Mouse (Mus musculus): ENCODE data around the gene Herc1. TPM values are rescaled to one million over a fixed set of nuclear protein-coding genes. Genes with fewer than 3 reads are reported as not detected.

The Herc1 gene
- total and polyA plus RNA-seq, 2 experiments = 5.6 to 30.9 TPM

DNA sequence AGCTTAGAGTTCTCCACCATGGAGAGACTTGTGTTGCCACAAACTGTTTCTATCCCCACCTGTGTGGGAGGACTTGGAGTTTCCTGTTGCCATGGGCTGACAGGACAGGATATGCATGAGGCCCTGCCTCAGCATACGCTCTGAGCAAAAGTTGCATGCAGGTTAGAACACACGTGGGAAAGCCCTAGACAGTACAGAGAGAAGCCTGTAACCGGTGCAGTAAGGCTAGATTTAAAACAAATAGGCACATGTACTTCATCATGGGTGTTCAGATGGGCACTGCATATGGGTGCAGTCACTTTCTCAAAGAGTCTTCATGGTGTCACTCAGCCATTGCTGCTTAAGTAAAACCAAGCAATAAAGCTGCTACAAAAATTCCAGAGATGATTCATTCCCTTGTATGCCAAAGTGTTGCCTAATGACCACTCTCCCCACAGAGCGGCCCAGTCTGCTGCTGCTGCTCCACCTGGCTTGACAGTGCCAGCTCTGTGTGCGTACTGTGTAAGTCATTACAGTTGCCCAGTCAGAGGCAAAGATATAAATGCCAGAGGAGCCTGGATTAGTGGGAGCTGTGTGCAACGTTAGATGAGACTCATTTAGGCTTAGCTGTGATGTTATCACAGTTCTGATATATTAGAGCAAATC, 166.2 kb downstream of the Herc1 start:
- peaks cover 9% of the 10 kb centered on the region for H3K4me1 ChIP-seq (ENCODE audit: control insufficient read depth, insufficient read depth, low read length)
- no peak overlapping the region for H3K27ac ChIP-seq (replicated peaks; ENCODE audit: insufficient read depth, low read depth, low read length)
- WGBS = 70% methylated on average over 6 of the region's 6 CpGs
- TF ChIP-seq CTCF (IDR thresholded peaks at IDR 0.05; ENCODE audit: low read depth, low read length) = no peak
- H3K9ac ChIP-seq (ENCODE audit: low read depth, low read length) = no peak overlapping the region
- H3K36me3 ChIP-seq (ENCODE audit: control insufficient read depth, insufficient read depth, low read length) = peaks cover 41% of the 10 kb centered on the region
- DNase-seq (ENCODE audit: extremely low read depth, low read depth, low spot score) = no peak
- H3K27me3 ChIP-seq (ENCODE audit: control insufficient read depth, insufficient read depth, low read length) = no peaks in the 10 kb centered on the region
- H3K79me2 ChIP-seq (ENCODE audit: control insufficient read depth, insufficient read depth, low read length) = no peaks in the 10 kb centered on the region
- H3K4me3 ChIP-seq (ENCODE audit: insufficient read depth, low read depth, low read length) = no peak overlapping the region

DNA sequence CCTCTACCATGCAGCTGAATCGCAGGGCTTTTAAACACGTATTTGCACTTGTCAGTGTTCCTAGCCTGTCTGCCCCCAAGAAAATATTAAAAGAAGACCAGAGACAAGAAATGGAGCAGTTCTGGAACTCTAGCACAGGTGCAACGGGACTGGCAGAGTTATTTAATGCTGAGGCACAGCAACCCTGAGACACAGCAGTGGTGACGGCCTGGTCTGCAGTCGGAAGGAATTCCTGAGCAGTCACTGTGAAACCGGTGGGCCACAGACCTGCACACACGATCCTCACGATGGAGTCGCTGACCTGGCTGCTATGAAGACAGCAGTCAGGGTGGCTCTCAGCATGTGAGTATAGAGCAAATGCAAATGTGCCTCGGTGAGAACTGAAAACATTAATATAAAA, 167.5 kb downstream of the Herc1 start:
- no peak for DNase-seq (ENCODE audit: extremely low read depth, low read depth, low spot score)
- Histone ChIP-seq H3K4me1 (ENCODE audit: control insufficient read depth, insufficient read depth, low read length) (peaks cover 9% of the 10 kb centered on the region), H3K36me3 (ENCODE audit: control insufficient read depth, insufficient read depth, low read length) (peaks cover 47% of the 10 kb centered on the region), H3K9ac (ENCODE audit: low read depth, low read length) (no peak overlapping the region), H3K4me3 (ENCODE audit: insufficient read depth, low read depth, low read length) (no peak overlapping the region), H3K27ac (replicated peaks; ENCODE audit: insufficient read depth, low read depth, low read length) (no peak overlapping the region), H3K79me2 (ENCODE audit: control insufficient read depth, insufficient read depth, low read length) (no peaks in the 10 kb centered on the region), H3K27me3 (ENCODE audit: control insufficient read depth, insufficient read depth, low read length) (no peaks in the 10 kb centered on the region)
- 97% methylated on average over 10 of the region's 10 CpGs for WGBS
- TF ChIP-seq POLR2A (IDR thresholded peaks at IDR 0.05; ENCODE audit: extremely low read depth, insufficient read depth, low read length) (no peak), CTCF (IDR thresholded peaks at IDR 0.05; ENCODE audit: low read depth, low read length) (no peak)

DNA sequence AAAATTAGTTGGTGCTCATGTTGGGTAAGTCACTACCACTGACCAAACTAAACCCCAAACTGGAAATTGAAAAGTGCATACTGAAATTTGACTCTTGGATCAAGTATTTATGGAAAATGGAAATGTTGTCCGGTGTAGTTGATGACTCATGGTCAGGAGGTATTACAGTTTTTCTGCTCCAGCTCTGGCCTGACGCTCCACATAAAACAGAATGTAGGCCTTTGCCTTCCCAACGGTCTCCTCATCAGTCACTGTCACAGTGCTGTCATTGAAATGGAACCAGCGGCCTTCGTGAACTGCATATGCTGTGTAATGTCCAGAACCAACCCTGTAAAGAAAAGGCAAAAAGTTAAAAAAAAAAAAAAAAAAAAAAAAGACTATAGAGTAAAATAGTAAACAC, 168.0 kb downstream of the Herc1 start:
- H3K27me3 ChIP-seq (ENCODE audit: control insufficient read depth, insufficient read depth, low read length) = no peaks in the 10 kb centered on the region
- H3K27ac ChIP-seq (replicated peaks; ENCODE audit: insufficient read depth, low read depth, low read length) = no peak overlapping the region
- no peak for TF ChIP-seq POLR2A (IDR thresholded peaks at IDR 0.05; ENCODE audit: extremely low read depth, insufficient read depth, low read length)
- TF ChIP-seq CTCF (IDR thresholded peaks at IDR 0.05; ENCODE audit: low read depth, low read length) = no peak
- peaks cover 6% of the 10 kb centered on the region for H3K4me1 ChIP-seq (ENCODE audit: control insufficient read depth, insufficient read depth, low read length)
- 91% methylated on average over 5 of the region's 5 CpGs for WGBS
- H3K36me3 ChIP-seq (ENCODE audit: control insufficient read depth, insufficient read depth, low read length) = peaks cover 49% of the 10 kb centered on the region
- DNase-seq (ENCODE audit: extremely low read depth, low read depth, low spot score) = no peak
- no peaks in the 10 kb centered on the region for H3K79me2 ChIP-seq (ENCODE audit: control insufficient read depth, insufficient read depth, low read length)
- no peak overlapping the region for H3K9ac ChIP-seq (ENCODE audit: low read depth, low read length)
- H3K4me3 ChIP-seq (ENCODE audit: insufficient read depth, low read depth, low read length) = no peak overlapping the region

DNA sequence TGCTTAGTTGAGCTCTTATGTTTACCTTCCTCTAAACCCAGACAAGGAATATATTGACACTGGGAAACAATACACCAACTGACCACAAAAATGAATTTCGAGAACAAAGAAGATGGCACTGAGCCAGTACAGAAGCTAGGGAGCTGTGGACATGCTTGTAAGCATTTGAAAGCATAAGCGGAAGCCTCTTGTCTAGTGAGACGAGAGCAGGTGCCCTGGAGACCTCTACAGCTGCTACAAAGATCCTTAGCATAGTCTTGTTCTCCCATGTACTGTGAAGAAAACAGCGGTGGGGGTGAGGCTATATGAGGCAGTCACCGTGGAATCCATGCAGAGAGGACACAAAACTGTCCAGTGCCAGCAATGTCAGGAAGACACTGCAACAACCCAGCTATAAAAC, 168.7 kb downstream of the Herc1 start:
- Histone ChIP-seq H3K27ac (replicated peaks; ENCODE audit: insufficient read depth, low read depth, low read length) (no peak overlapping the region; the same call in 1 of the 2 replicates), H3K9ac (ENCODE audit: low read depth, low read length) (no peak overlapping the region), H3K4me1 (ENCODE audit: control insufficient read depth, insufficient read depth, low read length) (peaks cover 1% of the 10 kb centered on the region; the same call in 1 of the 2 replicates), H3K27me3 (ENCODE audit: control insufficient read depth, insufficient read depth, low read length) (no peaks in the 10 kb centered on the region), H3K36me3 (ENCODE audit: control insufficient read depth, insufficient read depth, low read length) (peaks cover 52% of the 10 kb centered on the region), H3K4me3 (ENCODE audit: insufficient read depth, low read depth, low read length) (no peak overlapping the region), H3K79me2 (ENCODE audit: control insufficient read depth, insufficient read depth, low read length) (no peaks in the 10 kb centered on the region)
- 79% methylated on average over 5 of the region's 5 CpGs for WGBS
- TF ChIP-seq CTCF (IDR thresholded peaks at IDR 0.05; ENCODE audit: low read depth, low read length) (no peak), POLR2A (IDR thresholded peaks at IDR 0.05; ENCODE audit: extremely low read depth, insufficient read depth, low read length) (no peak)
- no peak for DNase-seq (ENCODE audit: extremely low read depth, low read depth, low spot score)

DNA sequence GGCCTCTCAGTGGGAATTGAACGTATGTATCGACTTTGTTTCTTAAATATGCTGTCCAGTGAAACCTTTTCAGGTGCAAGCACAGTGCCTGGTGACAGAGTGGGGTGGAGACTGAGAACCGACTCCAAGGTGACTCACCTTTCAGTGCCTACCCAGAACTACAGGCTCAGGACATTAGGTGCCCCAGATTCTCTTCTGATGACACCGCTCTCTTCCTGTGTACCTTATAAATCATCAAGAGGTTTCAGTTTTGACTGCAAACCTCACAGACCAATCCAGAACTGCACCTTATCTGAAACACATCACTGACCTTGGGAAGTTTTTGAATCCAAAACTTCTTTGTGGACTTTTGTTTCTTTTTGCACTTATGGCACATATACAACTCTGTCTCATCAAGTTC, 170.0 kb downstream of the Herc1 start:
- Histone ChIP-seq H3K4me1 (ENCODE audit: control insufficient read depth, insufficient read depth, low read length) (no peaks in the 10 kb centered on the region; the same call in 1 of the 2 replicates), H3K79me2 (ENCODE audit: control insufficient read depth, insufficient read depth, low read length) (no peaks in the 10 kb centered on the region), H3K27me3 (ENCODE audit: control insufficient read depth, insufficient read depth, low read length) (no peaks in the 10 kb centered on the region), H3K4me3 (ENCODE audit: insufficient read depth, low read depth, low read length) (no peak overlapping the region), H3K9ac (ENCODE audit: low read depth, low read length) (no peak overlapping the region), H3K27ac (replicated peaks; ENCODE audit: insufficient read depth, low read depth, low read length) (no peak overlapping the region), H3K36me3 (ENCODE audit: control insufficient read depth, insufficient read depth, low read length) (peaks cover 63% of the 10 kb centered on the region)
- no peak for TF ChIP-seq POLR2A (IDR thresholded peaks at IDR 0.05; ENCODE audit: extremely low read depth, insufficient read depth, low read length)
- no peak for TF ChIP-seq CTCF (IDR thresholded peaks at IDR 0.05; ENCODE audit: low read depth, low read length)
- no peak for DNase-seq (ENCODE audit: extremely low read depth, low read depth, low spot score)
- WGBS = 94% methylated on average over 4 of the region's 4 CpGs

DNA sequence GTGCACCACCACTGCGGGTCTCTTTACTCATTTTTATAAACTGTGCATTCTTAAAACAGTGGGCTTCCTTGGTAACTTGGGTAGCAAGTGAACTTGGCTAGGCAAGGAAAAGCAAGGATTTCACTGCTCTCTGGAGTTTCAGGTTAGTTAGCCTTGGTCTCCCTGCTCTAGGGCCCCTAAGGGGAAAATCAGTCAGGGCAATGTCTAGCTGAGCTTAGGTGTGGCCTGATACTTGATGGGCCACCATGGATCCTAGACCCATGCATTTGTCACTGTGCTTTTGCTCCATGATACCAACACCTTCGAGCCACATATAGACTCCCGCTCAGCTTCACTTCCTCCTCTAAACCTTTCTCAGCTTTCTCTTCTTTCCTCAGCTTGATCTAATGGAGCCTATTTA, 171.3 kb downstream of the Herc1 start:
- H3K4me3 ChIP-seq (ENCODE audit: insufficient read depth, low read depth, low read length) = no peak overlapping the region
- H3K36me3 ChIP-seq (ENCODE audit: control insufficient read depth, insufficient read depth, low read length) = peaks cover 68% of the 10 kb centered on the region
- no peak overlapping the region for H3K27ac ChIP-seq (replicated peaks; ENCODE audit: insufficient read depth, low read depth, low read length)

More for the DNA sequence above, 171.3 kb downstream of the Herc1 start:
- TF ChIP-seq POLR2A (IDR thresholded peaks at IDR 0.05; ENCODE audit: extremely low read depth, insufficient read depth, low read length) (no peak), CTCF (IDR thresholded peaks at IDR 0.05; ENCODE audit: low read depth, low read length) (no peak)
- no peaks in the 10 kb centered on the region; the same call in 1 of the 2 replicates for H3K4me1 ChIP-seq (ENCODE audit: control insufficient read depth, insufficient read depth, low read length)
- H3K9ac ChIP-seq (ENCODE audit: low read depth, low read length) = no peak overlapping the region
- H3K79me2 ChIP-seq (ENCODE audit: control insufficient read depth, insufficient read depth, low read length) = no peaks in the 10 kb centered on the region; the same call in 1 of the 2 replicates
- 96% methylated on average over 3 of the region's 3 CpGs for WGBS
- no peak for DNase-seq (ENCODE audit: extremely low read depth, low read depth, low spot score)
- no peaks in the 10 kb centered on the region for H3K27me3 ChIP-seq (ENCODE audit: control insufficient read depth, insufficient read depth, low read length)
